Mouse (Mus musculus) ES-E14 (cell line): ENCODE data around the gene Plcl1. TPM values are rescaled to one million over a fixed set of nuclear protein-coding genes. Genes with fewer than 3 reads are reported as not detected.

Experiments used
- DNase-seq: peaks from one replicate; pipeline ENCODE4 v3.0.0-alpha.2; 2013; ENCODE audit warnings: low read depth, low spot score
- H3K27ac ChIP-seq: 2 replicates; pipeline ENCODE4 v1.5.1; 2012; ENCODE audit warnings: low read depth, mild to moderate bottlenecking, low read length, moderate library complexity, mixed read lengths; ENCODE audit not compliant: poor library complexity, insufficient read depth, severe bottlenecking
- H3K36me3 ChIP-seq: 2 replicates; pipeline ENCODE4 v1.6.1; 2012; ENCODE audit warnings: mild to moderate bottlenecking, low read length, moderate library complexity, mixed read lengths; ENCODE audit not compliant: control insufficient read depth, poor library complexity, insufficient read depth, severe bottlenecking
- H3K4me1 ChIP-seq, 2 experiments: fragments of 150-350 bp in 1 of 2; sonication (generic) in 1 of 2; 2 replicates each; pipeline ENCODE4 v1.6.1; 2012; ENCODE audit warnings: low read length in 2 of 2, mild to moderate bottlenecking in 1 of 2, mixed read lengths in 1 of 2; ENCODE audit not compliant: control insufficient read depth in 2 of 2, insufficient read depth in 2 of 2, poor library complexity in 1 of 2
- H3K4me3 ChIP-seq, 2 experiments: fragments of 150-350 bp in 1 of 2; sonication (generic) in 1 of 2; 2 replicates each; pipeline ENCODE4 v1.5.1; 2012; ENCODE audit warnings: low read length in 2 of 2, low read depth in 1 of 2, mild to moderate bottlenecking in 1 of 2, mixed read lengths in 1 of 2; ENCODE audit not compliant: insufficient read depth in 1 of 2, poor library complexity in 1 of 2, severe bottlenecking in 1 of 2
- H3K9ac ChIP-seq: 2 replicates; pipeline ENCODE4 v1.6.1; 2012; ENCODE audit warnings: low read depth, mild to moderate bottlenecking, low read length, mixed read lengths; ENCODE audit not compliant: poor library complexity, insufficient read depth, severe bottlenecking
- H3K9me3 ChIP-seq: fragments of 150-350 bp; sonication (generic); 2 replicates; pipeline ENCODE4 v1.6.1; 2012; ENCODE audit warnings: low read depth, mild to moderate bottlenecking, low read length; ENCODE audit not compliant: control insufficient read depth, insufficient read depth
- CHD2 ChIP-seq: IDR thresholded peaks from 2 replicates; pipeline ENCODE4 v1.6.1; 2014; ENCODE audit warnings: mild to moderate bottlenecking, low read depth, low read length, inconsistent platforms
- HCFC1 ChIP-seq: IDR thresholded peaks from 2 replicates; pipeline ENCODE4 v1.6.1; 2012; ENCODE audit warnings: low read length, inconsistent platforms, borderline replicate concordance; ENCODE audit not compliant: insufficient read depth
- MAFK ChIP-seq: IDR thresholded peaks from 2 replicates; pipeline ENCODE4 v1.6.1; 2014; ENCODE audit warnings: mild to moderate bottlenecking, low read depth, low read length, inconsistent platforms; ENCODE audit not compliant: insufficient read depth
- ZC3H11A ChIP-seq: IDR thresholded peaks from 2 replicates; pipeline ENCODE4 v1.6.1; 2012; ENCODE audit warnings: low read depth, mild to moderate bottlenecking, inconsistent platforms, low read length, borderline replicate concordance
- ZNF384 ChIP-seq: IDR thresholded peaks from 2 replicates; pipeline ENCODE4 v1.6.1; 2012; ENCODE audit warnings: low read depth, low read length, inconsistent platforms
- in situ Hi-C, 2 experiments: fragments of 600-800 bp; cut with MboI; formaldehyde crosslinking; loops; one replicate each; pipeline ENCODE4 v1.15.1; 2025; ENCODE audit warnings: low sequenced_read_pairs in 2 of 2, inconsistent platforms in 1 of 2; ENCODE audit not compliant: unreplicated experiment in 2 of 2
- total RNA-seq: library from RNA; depleted of rRNA; stranded (reverse); fragments of 300-350 nt; gene quantifications from 2 replicates; pipeline ENCODE4 v1.2.3, GENCODE M21; 2012

Gene Plcl1
- total RNA-seq, 1 experiment = 0.49 TPM

GRCm38 (mm10) chr1:55523966-55524365, 118.2 kb downstream of the Plcl1 start:
- Histone ChIP-seq H3K36me3 (no peaks in the 10 kb centered on the region), H3K4me3 (no peak overlapping the region), H3K9me3 (no peaks in the 10 kb centered on the region), H3K9ac (no peak overlapping the region), H3K4me1 (no peaks in the 10 kb centered on the region), H3K27ac (no peak overlapping the region)
- TF ChIP-seq ZNF384 (no peak), ZC3H11A (no peak), HCFC1 (no peak), CHD2 (no peak), MAFK (no peak)
- DNase-seq = no peak
- in situ Hi-C loops = no loop called here

GRCm38 (mm10) chr1:55525100-55525499, 119.4 kb downstream of the Plcl1 start:
- TF ChIP-seq ZNF384 (no peak), ZC3H11A (no peak), HCFC1 (no peak), CHD2 (no peak), MAFK (no peak)
- no peak for DNase-seq
- in situ Hi-C loops = no loop called here
- H3K9ac ChIP-seq = no peak overlapping the region
- no peaks in the 10 kb centered on the region for H3K4me1 ChIP-seq
- H3K9me3 ChIP-seq = no peaks in the 10 kb centered on the region
- H3K27ac ChIP-seq = no peak overlapping the region
- H3K4me3 ChIP-seq = no peak overlapping the region
- H3K36me3 ChIP-seq = no peaks in the 10 kb centered on the region

- no peaks in the 10 kb centered on the region for H3K4me1 ChIP-seq
- in situ Hi-C loops = no loop called here
- TF ChIP-seq MAFK (no peak), ZC3H11A (no peak), HCFC1 (no peak), ZNF384 (no peak), CHD2 (no peak)
Measured at GRCm38 (mm10) chr1:55525748-55526147, 120.0 kb downstream of the Plcl1 start.

DNA sequence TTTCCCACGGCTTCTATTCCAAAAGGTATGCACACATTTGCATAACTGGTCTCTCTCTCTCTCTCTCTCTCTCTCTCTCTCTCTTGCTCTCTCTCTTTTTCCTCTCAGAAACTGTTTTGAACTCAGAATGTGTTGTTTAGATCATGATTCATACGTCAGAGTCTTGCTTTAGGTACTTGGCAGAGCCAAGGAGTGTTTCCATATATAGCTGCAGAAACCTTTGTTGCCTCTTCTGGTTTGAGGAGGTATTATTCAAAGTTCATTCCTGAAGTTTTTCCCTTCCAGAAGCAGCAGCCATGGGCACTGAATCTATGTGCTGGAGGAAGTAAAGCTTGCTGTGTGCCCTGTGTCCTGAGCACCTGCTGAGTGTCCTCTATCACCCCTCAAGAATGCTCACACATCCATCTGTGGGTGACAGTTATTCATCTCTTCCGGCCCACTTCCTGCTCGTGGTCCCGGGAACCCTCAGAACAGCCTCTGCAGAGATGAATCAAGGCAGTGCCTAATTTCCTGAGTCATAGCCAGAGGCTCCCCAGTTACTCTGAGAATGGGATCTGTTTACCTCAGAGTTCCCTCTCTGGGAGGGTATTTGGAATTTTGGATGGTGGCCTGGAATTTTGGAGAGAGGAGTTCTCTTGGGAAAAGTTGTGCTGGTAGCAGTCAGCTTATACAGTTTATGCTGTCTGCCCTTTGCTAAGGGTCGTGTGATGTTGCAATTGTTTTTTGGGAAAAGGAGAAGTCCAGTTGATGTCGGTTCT, 123.0 kb downstream of the Plcl1 start:
- no peak for DNase-seq
- Histone ChIP-seq H3K4me3 (no peak overlapping the region), H3K9ac (no peak overlapping the region), H3K36me3 (no peaks in the 10 kb centered on the region), H3K9me3 (no peaks in the 10 kb centered on the region), H3K4me1 (no peaks in the 10 kb centered on the region), H3K27ac (no peak overlapping the region)
- TF ChIP-seq ZC3H11A (no peak), HCFC1 (no peak), ZNF384 (no peak), MAFK (no peak), CHD2 (no peak)
- in situ Hi-C loops = no loop called here

More at GRCm38 (mm10) chr1:55525748-55526147, 120.0 kb downstream of the Plcl1 start:
- no peaks in the 10 kb centered on the region for H3K36me3 ChIP-seq
- DNase-seq = no peak
- no peak overlapping the region for H3K27ac ChIP-seq
- no peaks in the 10 kb centered on the region for H3K9me3 ChIP-seq
- H3K4me3 ChIP-seq = no peak overlapping the region
- no peak overlapping the region for H3K9ac ChIP-seq
